Mouse (Mus musculus) liver, embryonic 11.5 days (tissue): Measurements from ENCODE around the gene Polr3e. TPM values are rescaled to one million over a fixed set of nuclear protein-coding genes. Genes with fewer than 3 reads are reported as not detected.

Experiments
- ATAC-seq: fragments of 200-750 bp; cut with Nextera tagmentation; replicated peaks from 2 replicates; pipeline ENCODE4 v1.8.0; 2017; ENCODE audit warnings: moderate number of reproducible peaks, mild to moderate bottlenecking, moderate TSS enrichment, moderate library complexity; ENCODE audit not compliant: low FRiP score
- DNase-seq: peaks from one replicate; pipeline ENCODE4 v3.0.0-alpha.2; 2017; ENCODE audit warnings: low spot score
- H3K27ac ChIP-seq: fragments of 300-500 bp; sonication (generic); 2 replicates; pipeline ENCODE4 v1.5.1; 2014; ENCODE audit warnings: mild to moderate bottlenecking, low read depth, low read length, control low read depth
- H3K27me3 ChIP-seq: fragments of 300-500 bp; sonication (generic); replicated peaks from 2 replicates; pipeline ENCODE4 v1.6.1; 2014; ENCODE audit warnings: low read length, mixed read lengths; ENCODE audit not compliant: control insufficient read depth, insufficient read depth
- H3K36me3 ChIP-seq: fragments of 300-500 bp; sonication (generic); 2 replicates; pipeline ENCODE4 v1.6.1; 2014; ENCODE audit warnings: mild to moderate bottlenecking, low read length, moderate library complexity, mixed read lengths; ENCODE audit not compliant: control insufficient read depth, insufficient read depth
- H3K4me1 ChIP-seq: fragments of 300-500 bp; sonication (generic); replicated peaks from 2 replicates; pipeline ENCODE4 v1.6.1; 2014; ENCODE audit warnings: low read length, mixed read lengths; ENCODE audit not compliant: control insufficient read depth, insufficient read depth
- H3K4me2 ChIP-seq: fragments of 300-500 bp; sonication (generic); 2 replicates; pipeline ENCODE4 v1.6.1; 2014; ENCODE audit warnings: mild to moderate bottlenecking, control low read depth, moderate library complexity
- H3K4me3 ChIP-seq: fragments of 300-500 bp; sonication (generic); 2 replicates; pipeline ENCODE4 v1.5.1; 2014; ENCODE audit warnings: low read depth, low read length, control low read depth
- H3K9ac ChIP-seq: fragments of 300-500 bp; sonication (generic); 2 replicates; pipeline ENCODE4 v1.6.1; 2014; ENCODE audit warnings: low read depth, low read length, control low read depth
- H3K9me3 ChIP-seq: fragments of 300-500 bp; sonication (generic); 2 replicates; pipeline ENCODE4 v1.6.1; 2016; ENCODE audit warnings: low read length, inconsistent platforms, mixed read lengths; ENCODE audit not compliant: control insufficient read depth
- WGBS: fragments of 180-500 bp; shearing (Covaris S2); extraction: QIAGEN DNeasy Blood & Tissue Kit; methylation state at CpG from one replicate; pipeline ENCODE4 v1.1.7; 2014; 5-methylcytosine and 5-hydroxymethylcytosine counted together
- polyA plus RNA-seq: library from polyadenylated mRNA; unstranded; fragments of >200 nt; fragmentation: Nextera tagmentation; extraction: Ambion mirVana; gene quantifications from 2 replicates; pipeline ENCODE4 v1.2.1, GENCODE M21; 2014

Polr3e gene
- polyA plus RNA-seq, 1 experiment from 2014 or later, result 31.3 TPM

GRCm38 (mm10) chr7:120918526-120918962 is 1.0 kb downstream of the Polr3e start:
- WGBS, result 6% methylated on average over 10 of the region's 10 CpGs
- peak overlapping the region; percentile 94 for H3K4me3 ChIP-seq
- DNase-seq, result peak; percentile 61
- H3K27me3 ChIP-seq, result no peaks in the 10 kb centered on the region
- ATAC-seq, result peak; percentile 79
- H3K9me3 ChIP-seq, result no peaks in the 10 kb centered on the region
- peaks cover 4% of the 10 kb centered on the region; the same call in 1 of the 2 replicates for H3K4me1 ChIP-seq
- H3K27ac ChIP-seq, result peak overlapping the region; percentile 93
- H3K36me3 ChIP-seq, result peaks cover 12% of the 10 kb centered on the region; the same call in 1 of the 2 replicates
- peak overlapping the region; percentile 96 for H3K9ac ChIP-seq
- H3K4me2 ChIP-seq, result peak overlapping the region; percentile 69

DNA sequence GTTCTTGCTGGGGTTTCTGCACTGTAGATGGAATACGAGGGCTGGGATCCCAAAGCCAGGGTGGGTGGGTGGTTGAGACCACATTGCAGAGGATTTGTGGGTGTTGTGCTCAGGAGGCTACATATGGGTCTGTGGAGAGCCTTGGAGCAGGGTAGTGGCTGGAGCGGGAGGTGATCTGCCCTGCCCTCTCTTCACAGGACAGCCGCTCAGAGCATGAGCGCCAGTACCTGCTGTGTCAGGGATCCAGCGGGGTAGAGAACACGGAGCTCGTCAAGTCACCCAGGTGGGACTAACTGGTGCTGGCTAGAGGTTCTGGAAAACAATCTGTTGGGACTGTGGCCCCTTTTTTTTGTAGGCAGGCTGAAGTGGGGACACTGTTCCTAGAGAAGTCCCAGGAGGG is 15.6 kb downstream of the Polr3e start:
- Histone ChIP-seq H3K36me3 (peaks cover 57% of the 10 kb centered on the region), H3K9ac (no peak overlapping the region), H3K27ac (no peak overlapping the region), H3K4me1 (peaks cover 11% of the 10 kb centered on the region), H3K4me3 (no peak overlapping the region), H3K27me3 (no peaks in the 10 kb centered on the region), H3K9me3 (no peaks in the 10 kb centered on the region), H3K4me2 (no peak overlapping the region)
- 90% methylated on average over 7 of the region's 7 CpGs for WGBS
- no peak for DNase-seq
- ATAC-seq, result no peak

GRCm38 (mm10) chr7:120933680-120934195 is 16.2 kb downstream of the Polr3e start:
- Histone ChIP-seq H3K36me3 (peaks cover 57% of the 10 kb centered on the region), H3K27ac (peak overlapping the region; percentile 19; the same call in 1 of the 2 replicates)

GRCm38 (mm10) chr7:120934716-120935115 is 17.2 kb downstream of the Polr3e start:
- Histone ChIP-seq H3K27me3 (no peaks in the 10 kb centered on the region), H3K36me3 (peaks cover 59% of the 10 kb centered on the region), H3K4me1 (peaks cover 11% of the 10 kb centered on the region), H3K4me2 (no peak overlapping the region), H3K9me3 (no peaks in the 10 kb centered on the region), H3K4me3 (no peak overlapping the region), H3K27ac (no peak overlapping the region), H3K9ac (no peak overlapping the region)
- ATAC-seq (no peak; the same call in 1 of the 2 replicates), DNase-seq (no peak)
- 51% methylated on average over 5 of the region's 5 CpGs for WGBS

More at GRCm38 (mm10) chr7:120933680-120934195, 16.2 kb downstream of the Polr3e start:
- ATAC-seq, result peak; percentile 67
- Histone ChIP-seq H3K9ac (no peak overlapping the region), H3K4me1 (peaks cover 11% of the 10 kb centered on the region), H3K4me3 (no peak overlapping the region), H3K9me3 (no peaks in the 10 kb centered on the region), H3K27me3 (no peaks in the 10 kb centered on the region), H3K4me2 (no peak overlapping the region)
- no peak for DNase-seq
- 59% methylated on average over 4 of the region's 5 CpGs for WGBS

GRCm38 (mm10) chr7:120936522-120936921 is 19.0 kb downstream of the Polr3e start:
- Histone ChIP-seq H3K4me3 (no peak overlapping the region), H3K4me1 (peaks cover 11% of the 10 kb centered on the region), H3K36me3 (peaks cover 67% of the 10 kb centered on the region), H3K27ac (no peak overlapping the region), H3K9me3 (no peaks in the 10 kb centered on the region), H3K4me2 (no peak overlapping the region), H3K9ac (no peak overlapping the region), H3K27me3 (no peaks in the 10 kb centered on the region)
- ATAC-seq (no peak), DNase-seq (no peak)
- WGBS, result 87% methylated on average over 4 of the region's 4 CpGs

GRCm38 (mm10) chr7:120938206-120938605 is 20.7 kb downstream of the Polr3e start:
- Histone ChIP-seq H3K9me3 (no peaks in the 10 kb centered on the region), H3K9ac (no peak overlapping the region), H3K36me3 (peaks cover 61% of the 10 kb centered on the region), H3K4me3 (no peak overlapping the region), H3K27me3 (no peaks in the 10 kb centered on the region), H3K4me2 (no peak overlapping the region), H3K27ac (no peak overlapping the region), H3K4me1 (peaks cover 8% of the 10 kb centered on the region)
- DNase-seq (no peak), ATAC-seq (no peak)
- 88% methylated on average over 9 of the region's 9 CpGs for WGBS

- peaks cover 58% of the 10 kb centered on the region for H3K36me3 ChIP-seq
- H3K9me3 ChIP-seq, result no peaks in the 10 kb centered on the region
- H3K4me1 ChIP-seq, result no peaks in the 10 kb centered on the region
- ATAC-seq, result 0 out of 2 replicates have a peak, but pooled peaks have one; percentile 35
- WGBS, result 93% methylated on average over 12 of the region's 12 CpGs
- DNase-seq, result no peak
- H3K9ac ChIP-seq, result no peak overlapping the region
- no peak overlapping the region for H3K4me3 ChIP-seq
- no peak overlapping the region for H3K27ac ChIP-seq
- no peaks in the 10 kb centered on the region for H3K27me3 ChIP-seq
- H3K4me2 ChIP-seq, result no peak overlapping the region
Measured at GRCm38 (mm10) chr7:120940343-120940742, 22.8 kb downstream of the Polr3e start.

DNA sequence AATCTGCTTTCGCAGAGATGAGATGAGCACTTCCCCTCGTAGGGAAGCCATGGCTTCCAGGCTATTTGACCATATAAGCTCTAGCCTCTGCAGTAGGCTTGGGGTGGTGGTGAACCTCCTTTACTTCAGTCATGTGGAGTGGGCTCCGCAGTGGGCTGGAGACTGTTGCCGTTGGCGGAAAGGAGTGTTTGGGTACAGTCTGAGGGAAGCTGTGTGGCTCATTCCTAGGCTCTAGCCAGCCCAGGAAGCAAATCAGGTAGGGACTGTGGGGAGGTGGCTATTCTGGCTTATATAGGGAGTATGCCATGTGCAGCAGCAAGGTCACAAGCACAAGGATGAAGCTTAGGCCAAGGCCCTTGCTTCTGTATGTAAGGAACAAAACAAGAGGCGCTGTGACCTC is 23.7 kb downstream of the Polr3e start:
- ATAC-seq, result no peak
- WGBS, result 86% methylated on average over 6 of the region's 6 CpGs
- Histone ChIP-seq H3K4me1 (no peaks in the 10 kb centered on the region), H3K36me3 (peaks cover 51% of the 10 kb centered on the region), H3K9ac (no peak overlapping the region), H3K4me2 (no peak overlapping the region), H3K27me3 (no peaks in the 10 kb centered on the region), H3K9me3 (no peaks in the 10 kb centered on the region), H3K27ac (no peak overlapping the region), H3K4me3 (no peak overlapping the region)
- DNase-seq, result no peak

DNA sequence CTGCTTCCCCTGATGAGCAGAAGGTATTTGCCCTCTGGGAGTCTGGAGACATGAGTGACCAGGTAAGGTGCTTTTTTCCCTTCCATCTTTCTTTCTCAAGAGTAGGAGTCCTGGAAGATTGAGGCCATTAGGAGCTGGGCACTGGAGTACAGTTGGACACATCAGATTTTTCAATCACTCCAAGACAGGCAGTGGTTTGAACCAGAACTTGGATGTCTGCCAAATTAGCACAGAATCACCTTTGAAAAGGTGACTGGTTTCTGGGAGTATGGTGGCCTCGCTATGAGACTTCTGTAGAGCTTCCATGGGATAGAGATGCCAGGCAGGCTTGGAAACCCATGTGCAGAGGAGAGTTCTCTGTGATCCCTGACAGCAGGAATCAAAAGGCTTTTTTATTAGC is 25.0 kb downstream of the Polr3e start:
- Histone ChIP-seq H3K4me2 (no peak overlapping the region), H3K36me3 (peaks cover 43% of the 10 kb centered on the region), H3K27ac (no peak overlapping the region), H3K9me3 (no peaks in the 10 kb centered on the region), H3K27me3 (no peaks in the 10 kb centered on the region), H3K4me1 (no peaks in the 10 kb centered on the region), H3K9ac (no peak overlapping the region), H3K4me3 (no peak overlapping the region)
- ATAC-seq (no peak), DNase-seq (no peak)
- WGBS, result 97% methylated on average over 1 of the region's 1 CpGs
